Mouse (Mus musculus) liver, adult (tissue): ENCODE results near the gene Hapln3.

Source experiments
- GATA4 ChIP-seq: IDR thresholded peaks from 2 replicates; pipeline ENCODE4 v1.6.1; 2014; ENCODE audit warnings: mild to moderate bottlenecking, low read length; ENCODE audit not compliant: insufficient replicate concordance

Gene Hapln3

DNA sequence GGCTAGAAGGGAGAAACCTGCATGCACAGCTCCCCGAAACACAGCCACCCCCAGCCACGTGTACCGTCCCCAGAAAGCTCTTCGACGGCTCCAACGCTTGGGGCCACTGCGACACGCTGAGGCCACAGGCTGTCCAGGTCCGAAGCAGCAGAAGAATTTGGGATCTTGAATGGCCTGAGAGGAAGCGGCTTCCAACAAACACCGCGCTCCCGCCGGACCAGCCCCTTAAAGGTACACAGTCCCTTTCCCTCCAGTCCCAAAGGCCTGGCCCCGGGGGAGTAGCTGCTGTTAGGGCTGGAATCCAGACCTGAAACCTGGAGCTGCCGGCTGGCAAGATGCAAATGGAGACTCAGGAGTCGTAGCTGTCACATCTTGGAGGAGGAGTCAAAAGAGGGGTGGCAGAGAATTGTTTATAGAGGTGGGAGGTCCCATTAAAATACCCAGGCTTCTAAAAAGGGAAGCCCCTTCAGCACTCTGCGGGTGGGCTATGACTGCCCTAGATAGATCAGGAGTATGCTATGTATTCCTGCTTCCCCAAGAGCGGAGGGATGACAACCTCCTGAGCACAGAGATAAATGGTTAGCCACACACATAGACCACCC is at the start of gene Hapln3:
TSS of gene Hapln3 (minus strand) at position 176 of the 602 bp plus-strand sequence.
- TF ChIP-seq GATA4, result no peak

- TF ChIP-seq GATA4, result no peak
Observed at GRCm38 (mm10) chr7:79173800-79174199, 43.0 kb upstream of the Hapln3 start.

- no peak for TF ChIP-seq GATA4
Observed at GRCm38 (mm10) chr7:79171782-79172181, 41.0 kb upstream of the Hapln3 start.

DNA sequence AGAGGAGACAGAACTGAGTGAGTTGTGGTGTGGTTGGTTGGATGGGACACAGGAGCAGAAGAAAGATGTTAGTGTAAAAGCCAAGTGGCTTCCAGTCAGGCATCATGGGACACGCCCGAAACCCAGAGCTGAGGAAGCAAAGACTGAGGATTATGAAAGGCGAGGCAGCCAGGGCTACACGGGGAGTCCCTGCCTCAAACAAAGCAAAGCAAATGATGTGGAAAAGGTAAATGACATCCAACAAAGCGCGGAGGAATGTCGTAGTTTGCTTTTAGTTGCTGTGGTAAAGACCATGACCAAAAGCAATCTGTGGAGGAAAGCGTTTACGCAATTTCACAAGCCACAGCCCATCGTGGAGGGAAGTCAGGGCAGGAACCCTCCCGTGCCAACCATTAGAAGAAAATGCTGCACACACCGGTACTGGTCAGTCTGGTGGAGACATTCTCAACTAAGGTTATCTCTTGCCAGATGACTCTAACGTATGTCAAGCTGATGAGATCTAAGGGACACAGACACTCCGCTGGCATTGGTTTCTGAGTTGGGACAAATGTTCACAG is 36.3 kb upstream of the Hapln3 start:
- TF ChIP-seq GATA4, result no peak

- no peak for TF ChIP-seq GATA4
Observed at GRCm38 (mm10) chr7:79159406-79159805, 28.6 kb upstream of the Hapln3 start.

- TF ChIP-seq GATA4, result peak; percentile 63; the same call in 1 of the 2 replicates
Observed at GRCm38 (mm10) chr7:79149522-79149921, 18.7 kb upstream of the Hapln3 start.

- TF ChIP-seq GATA4, result no peak; the same call in 1 of the 2 replicates
Observed at GRCm38 (mm10) chr7:79148711-79149266, 18.0 kb upstream of the Hapln3 start, which contains the start of gene Mfge8. Gene Mfge8 (minus strand): TSS chr7:79149060.

DNA sequence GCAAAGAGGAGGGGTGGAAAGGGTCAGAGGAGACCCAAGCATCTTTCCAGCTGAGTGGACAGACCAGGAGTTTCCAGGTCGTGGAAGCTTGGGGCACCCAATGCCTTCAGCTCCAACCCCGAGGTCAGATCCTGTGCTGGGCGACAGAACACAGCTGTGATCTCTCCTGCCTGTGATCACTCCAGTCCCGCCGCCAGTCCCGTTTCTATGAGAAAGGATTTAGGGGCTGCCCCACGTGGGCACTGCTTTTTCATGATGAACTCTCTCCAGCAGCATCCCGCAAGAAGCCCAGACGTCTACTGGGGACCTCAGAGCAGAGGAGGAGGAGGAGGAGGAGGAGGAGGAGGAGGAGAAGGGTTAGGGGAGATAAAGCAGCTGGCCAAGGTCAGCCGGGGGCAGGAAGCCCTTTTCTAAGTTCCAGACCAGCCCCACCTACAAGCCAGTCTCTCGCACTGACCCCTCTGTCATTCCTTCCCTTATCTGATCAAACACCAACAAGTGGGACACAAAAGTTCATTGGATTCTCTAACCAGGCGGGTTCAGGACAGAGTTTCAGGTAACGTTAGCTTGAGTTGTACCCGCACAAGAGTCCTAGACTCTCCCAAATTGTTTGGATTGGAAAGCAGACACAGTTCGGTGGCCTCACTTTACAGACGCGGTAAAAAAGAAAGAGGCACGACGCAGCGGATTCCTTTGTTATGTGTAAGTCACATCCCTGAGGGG is 17.3 kb upstream of the Hapln3 start:
- no peak for TF ChIP-seq GATA4

DNA sequence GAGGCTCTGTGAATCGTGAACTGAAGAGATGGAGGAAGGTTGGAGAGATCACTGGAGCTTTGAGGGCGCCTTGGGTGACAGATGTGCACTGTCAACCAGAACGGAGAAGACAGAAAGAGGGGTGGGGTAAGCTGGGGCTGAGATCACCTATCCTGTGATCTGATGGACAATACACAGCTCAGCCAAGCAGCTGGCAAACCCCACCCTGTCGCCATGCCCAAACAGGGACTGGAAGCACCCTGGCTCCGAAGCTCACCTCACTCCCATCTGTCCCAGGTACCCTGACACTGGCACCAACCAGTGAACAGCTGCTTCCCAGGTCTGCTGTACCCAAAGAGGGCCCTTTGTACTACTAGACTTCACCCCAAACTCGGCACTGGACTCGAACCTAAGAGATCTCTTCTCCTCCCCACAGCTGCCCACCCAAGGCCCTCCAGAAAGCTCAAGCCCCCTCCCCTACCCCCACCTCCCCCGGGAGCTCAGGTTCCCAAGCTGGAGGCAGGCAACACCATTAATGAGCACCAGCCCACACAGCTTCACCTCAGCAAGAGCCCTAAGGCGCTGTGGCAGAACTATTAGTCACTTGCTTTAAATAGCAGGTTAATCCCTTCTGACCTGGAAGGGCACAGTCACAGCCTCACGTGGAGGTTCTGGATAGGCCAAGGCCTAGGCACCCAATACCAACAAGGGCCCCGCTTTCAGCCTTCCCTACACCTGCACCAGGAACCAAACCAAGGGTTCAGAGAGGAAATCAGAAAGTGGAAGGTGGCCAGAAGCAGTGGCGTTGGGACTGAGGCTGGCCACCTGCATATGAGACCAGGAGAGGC is 16.4 kb upstream of the Hapln3 start:
- no peak for TF ChIP-seq GATA4

- no peak for TF ChIP-seq GATA4
Observed at GRCm38 (mm10) chr7:79140897-79141296, 10.1 kb upstream of the Hapln3 start.

DNA sequence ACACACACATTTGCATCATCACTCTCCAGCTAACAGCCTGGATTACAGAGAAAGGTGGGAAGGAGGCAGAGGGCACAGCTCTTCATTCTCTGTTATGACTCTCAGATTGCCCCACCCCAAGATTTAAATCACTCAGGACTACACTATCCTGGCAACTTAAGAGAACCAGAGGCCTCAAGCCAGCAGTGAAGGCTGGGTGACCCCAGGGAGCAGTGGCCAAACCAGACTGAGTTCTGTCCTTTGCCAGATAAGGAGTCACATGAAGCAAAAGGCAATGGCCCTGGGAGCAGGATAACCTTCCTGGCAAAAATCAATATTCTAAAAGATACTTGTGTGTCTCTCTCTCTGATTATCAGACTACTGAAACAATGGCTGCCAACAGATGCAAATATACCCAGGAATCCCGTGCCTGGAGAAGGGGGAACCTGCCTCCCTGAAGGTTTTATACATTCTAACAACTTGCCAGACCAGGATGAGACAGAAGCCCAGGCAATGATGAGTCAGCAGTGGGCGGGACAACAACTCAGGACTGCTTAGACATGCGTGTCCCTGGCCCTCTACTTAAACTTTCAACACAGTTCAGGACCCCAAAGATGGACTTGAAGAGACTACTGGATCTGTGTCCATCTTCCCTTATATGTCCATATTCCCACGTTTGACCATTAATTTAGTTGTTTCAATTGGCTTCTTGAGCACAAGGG is 9.2 kb upstream of the Hapln3 start:
- no peak for TF ChIP-seq GATA4

GRCm38 (mm10) chr7:79139328-79139824 is 8.6 kb upstream of the Hapln3 start:
- TF ChIP-seq GATA4, result no peak

DNA sequence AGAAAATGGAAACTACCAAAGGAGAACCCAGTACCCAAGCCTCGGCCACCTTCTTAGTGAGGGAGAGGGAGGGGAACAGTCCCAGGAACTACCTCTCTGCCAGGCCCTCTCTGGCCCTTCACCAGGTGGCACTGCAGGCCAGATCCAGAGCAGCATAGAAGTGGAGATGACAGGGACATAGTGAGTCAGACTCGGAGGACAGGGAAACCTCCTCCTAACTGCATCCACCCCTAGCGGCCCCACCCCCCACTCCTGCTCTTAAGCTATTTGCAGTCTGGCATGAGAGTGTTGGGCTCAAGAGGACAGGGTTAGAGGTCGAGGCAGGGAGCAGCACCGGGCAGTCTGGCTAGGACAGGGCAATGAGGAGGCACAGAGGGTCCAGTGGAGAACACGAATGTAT is 2.6 kb upstream of the Hapln3 start:
- TF ChIP-seq GATA4, result no peak

DNA sequence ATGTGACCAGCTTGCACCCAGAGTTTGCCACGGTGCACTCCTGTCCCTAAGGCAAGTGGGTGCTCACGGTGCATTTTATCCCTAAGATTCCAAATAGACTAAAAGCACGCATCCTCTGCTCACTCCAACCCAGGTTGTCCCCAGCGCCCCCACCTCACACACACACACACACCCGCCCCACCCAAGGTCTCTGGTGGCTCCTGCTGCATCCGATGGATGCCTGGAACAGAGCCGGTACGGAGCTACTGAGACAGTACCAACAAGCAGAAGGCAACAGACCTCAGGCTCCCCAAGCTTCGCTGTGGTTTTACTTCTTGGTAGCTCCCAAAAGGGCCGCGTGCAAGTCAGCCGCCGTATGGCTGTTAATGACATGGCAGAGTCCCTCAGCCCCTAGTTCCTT is 433 bp downstream of the Hapln3 start:
- no peak for TF ChIP-seq GATA4

DNA sequence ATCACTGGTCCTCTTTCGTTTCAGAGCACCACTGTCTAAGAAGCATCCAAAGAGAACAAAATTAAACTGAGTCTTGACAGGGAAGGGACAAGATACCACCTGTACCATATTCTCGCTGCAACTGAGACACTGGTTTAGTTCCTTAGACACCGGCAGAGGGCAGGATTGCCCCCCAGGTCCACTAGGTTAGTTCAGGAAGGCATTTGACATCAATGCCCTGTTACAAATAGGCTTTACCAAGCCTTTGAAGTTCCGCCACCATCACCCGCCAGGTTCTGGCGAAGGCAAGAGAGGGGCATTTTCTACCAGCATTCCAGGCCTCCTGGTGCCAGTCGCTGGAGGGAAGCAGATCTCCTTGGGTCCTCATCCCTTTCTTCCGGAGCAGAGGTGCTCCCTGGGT is 935 bp downstream of the Hapln3 start:
- TF ChIP-seq GATA4, result no peak

DNA sequence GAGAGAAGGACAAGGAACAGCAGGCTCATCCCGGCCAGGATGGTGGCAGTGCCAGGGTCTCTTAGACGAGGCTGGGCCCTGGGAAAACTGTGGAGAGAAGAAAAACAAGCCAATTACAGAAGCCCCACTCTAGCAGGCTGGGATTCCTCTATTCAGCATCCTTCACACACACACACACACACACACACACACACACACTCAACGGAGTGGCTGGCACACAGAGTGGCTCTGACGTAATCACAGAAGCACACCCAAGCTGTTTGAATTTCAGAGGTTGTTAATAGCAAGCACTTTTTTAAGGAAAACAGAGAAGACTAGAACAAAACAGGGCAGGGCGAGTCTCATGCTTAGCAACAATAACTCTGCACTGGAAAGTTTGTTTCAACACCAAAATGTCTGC is 7.4 kb downstream of the Hapln3 start:
- TF ChIP-seq GATA4, result no peak
